Mouse (Mus musculus): Measurements from ENCODE around the gene Exoc2. TPM values are rescaled to one million over a fixed set of nuclear protein-coding genes. Genes with fewer than 3 reads are reported as not detected.

The Exoc2 gene
- polyA plus RNA-seq, 1 experiment from 2014 or later, result 44.1 TPM

GRCm38 (mm10) chr13:30921914-30922313 is 52.0 kb downstream of the Exoc2 start:
- H3K9me3 ChIP-seq, result no peaks in the 10 kb centered on the region
- no peaks in the 10 kb centered on the region for H3K27me3 ChIP-seq
- H3K36me3 ChIP-seq, result peaks cover 11% of the 10 kb centered on the region
- H3K27ac ChIP-seq (replicated peaks), result no peak overlapping the region
- H3K4me2 ChIP-seq, result no peak overlapping the region
- H3K4me3 ChIP-seq, result no peak overlapping the region
- H3K4me1 ChIP-seq (replicated peaks), result no peaks in the 10 kb centered on the region
- H3K9ac ChIP-seq, result no peak overlapping the region
- no peak for ATAC-seq (ENCODE audit: low read depth)
- 89% methylated on average over 4 of the region's 4 CpGs for WGBS

GRCm38 (mm10) chr13:30913757-30914156 is 60.1 kb downstream of the Exoc2 start:
- Histone ChIP-seq H3K4me3 (no peak overlapping the region), H3K4me1 (replicated peaks) (peaks cover 6% of the 10 kb centered on the region), H3K9ac (no peak overlapping the region), H3K4me2 (no peak overlapping the region), H3K36me3 (0 out of 2 replicates have a peak, but pooled peaks cover 10% of the 10 kb centered on the region), H3K27me3 (no peaks in the 10 kb centered on the region), H3K27ac (replicated peaks) (no peak overlapping the region), H3K9me3 (no peaks in the 10 kb centered on the region)
- no peak for ATAC-seq (ENCODE audit: low read depth)

- H3K4me1 ChIP-seq (replicated peaks), result peaks cover 6% of the 10 kb centered on the region
- H3K27ac ChIP-seq (replicated peaks), result 0 out of 2 replicates have a peak overlapping the region, but pooled peaks have one; percentile 6
- H3K4me2 ChIP-seq, result no peak overlapping the region
- H3K4me3 ChIP-seq, result no peak overlapping the region
- 35% methylated on average over 4 of the region's 4 CpGs for WGBS
- ATAC-seq (ENCODE audit: low read depth), result no peak
- H3K9ac ChIP-seq, result no peak overlapping the region
- H3K9me3 ChIP-seq, result no peaks in the 10 kb centered on the region
- 0 out of 2 replicates have a peak, but pooled peaks cover 11% of the 10 kb centered on the region for H3K36me3 ChIP-seq
- H3K27me3 ChIP-seq, result no peaks in the 10 kb centered on the region
These were observed 60.9 kb downstream of the Exoc2 start for GRCm38 (mm10) chr13:30913028-30913427.

- no peak for ATAC-seq (ENCODE audit: low read depth)
- Histone ChIP-seq H3K4me1 (replicated peaks) (peaks cover 6% of the 10 kb centered on the region), H3K36me3 (0 out of 2 replicates have a peak, but pooled peaks cover 11% of the 10 kb centered on the region), H3K4me3 (no peak overlapping the region), H3K27me3 (no peaks in the 10 kb centered on the region), H3K9me3 (no peaks in the 10 kb centered on the region), H3K27ac (replicated peaks) (no peak overlapping the region), H3K9ac (no peak overlapping the region), H3K4me2 (no peak overlapping the region)
- 76% methylated on average over 5 of the region's 5 CpGs for WGBS
These were observed 61.8 kb downstream of the Exoc2 start for GRCm38 (mm10) chr13:30911931-30912625.

- Histone ChIP-seq H3K4me2 (no peak overlapping the region), H3K9ac (no peak overlapping the region), H3K9me3 (no peaks in the 10 kb centered on the region), H3K27ac (replicated peaks) (no peak overlapping the region), H3K4me3 (no peak overlapping the region), H3K4me1 (replicated peaks) (peaks cover 6% of the 10 kb centered on the region), H3K27me3 (no peaks in the 10 kb centered on the region), H3K36me3 (0 out of 2 replicates have a peak, but pooled peaks cover 14% of the 10 kb centered on the region)
- no peak for ATAC-seq (ENCODE audit: low read depth)
- 78% methylated on average over 5 of the region's 5 CpGs for WGBS
These were observed 63.0 kb downstream of the Exoc2 start for GRCm38 (mm10) chr13:30910889-30911288.

GRCm38 (mm10) chr13:30902286-30902685 is 71.6 kb downstream of the Exoc2 start:
- Histone ChIP-seq H3K4me3 (no peak overlapping the region), H3K27ac (replicated peaks) (no peak overlapping the region), H3K9me3 (no peaks in the 10 kb centered on the region), H3K9ac (no peak overlapping the region), H3K27me3 (no peaks in the 10 kb centered on the region), H3K4me1 (replicated peaks) (no peaks in the 10 kb centered on the region), H3K36me3 (peaks cover 34% of the 10 kb centered on the region), H3K4me2 (no peak overlapping the region)
- 54% methylated on average over 2 of the region's 2 CpGs for WGBS
- ATAC-seq (ENCODE audit: low read depth), result no peak

GRCm38 (mm10) chr13:30901387-30902041 is 72.4 kb downstream of the Exoc2 start:
- no peak overlapping the region for H3K4me2 ChIP-seq
- H3K36me3 ChIP-seq, result peaks cover 34% of the 10 kb centered on the region
- H3K27me3 ChIP-seq, result no peaks in the 10 kb centered on the region
- no peak overlapping the region for H3K9ac ChIP-seq
- WGBS, result 90% methylated on average over 7 of the region's 7 CpGs
- ATAC-seq (ENCODE audit: low read depth), result no peak
- no peak overlapping the region for H3K4me3 ChIP-seq
- no peaks in the 10 kb centered on the region for H3K4me1 ChIP-seq (replicated peaks)
- no peaks in the 10 kb centered on the region for H3K9me3 ChIP-seq
- no peak overlapping the region for H3K27ac ChIP-seq (replicated peaks)

GRCm38 (mm10) chr13:30894015-30894634 is 79.8 kb downstream of the Exoc2 start:
- no peak overlapping the region for H3K4me3 ChIP-seq
- no peak for ATAC-seq (ENCODE audit: low read depth)
- H3K9me3 ChIP-seq, result no peaks in the 10 kb centered on the region
- no peaks in the 10 kb centered on the region for H3K4me1 ChIP-seq (replicated peaks)
- H3K27ac ChIP-seq (replicated peaks), result no peak overlapping the region
- H3K36me3 ChIP-seq, result peaks cover 8% of the 10 kb centered on the region
- no peak overlapping the region for H3K4me2 ChIP-seq
- H3K9ac ChIP-seq, result no peak overlapping the region
- H3K27me3 ChIP-seq, result no peaks in the 10 kb centered on the region
- WGBS, result 64% methylated on average over 6 of the region's 6 CpGs

- Histone ChIP-seq H3K4me1 (replicated peaks) (no peaks in the 10 kb centered on the region), H3K9ac (no peak overlapping the region), H3K9me3 (no peaks in the 10 kb centered on the region), H3K36me3 (peaks cover 4% of the 10 kb centered on the region; the same call in 1 of the 2 replicates), H3K27me3 (no peaks in the 10 kb centered on the region), H3K4me2 (no peak overlapping the region), H3K27ac (replicated peaks) (no peak overlapping the region), H3K4me3 (no peak overlapping the region)
- 61% methylated on average over 4 of the region's 4 CpGs for WGBS
- ATAC-seq (ENCODE audit: low read depth), result no peak
These were observed 81.6 kb downstream of the Exoc2 start for GRCm38 (mm10) chr13:30892315-30892714.

- H3K27me3 ChIP-seq, result no peaks in the 10 kb centered on the region
- no peak overlapping the region for H3K4me3 ChIP-seq
- H3K36me3 ChIP-seq, result peaks cover 8% of the 10 kb centered on the region
- ATAC-seq (ENCODE audit: low read depth), result no peak; the same call in 1 of the 2 replicates
- H3K9me3 ChIP-seq, result no peaks in the 10 kb centered on the region
- H3K4me2 ChIP-seq, result no peak overlapping the region
- no peaks in the 10 kb centered on the region for H3K4me1 ChIP-seq (replicated peaks)
- H3K27ac ChIP-seq (replicated peaks), result no peak overlapping the region
- H3K9ac ChIP-seq, result no peak overlapping the region
- 71% methylated on average over 5 of the region's 5 CpGs for WGBS
These were observed 82.7 kb downstream of the Exoc2 start for GRCm38 (mm10) chr13:30891223-30891622.

- Histone ChIP-seq H3K27me3 (no peaks in the 10 kb centered on the region), H3K36me3 (peaks cover 28% of the 10 kb centered on the region), H3K9ac (no peak overlapping the region), H3K4me2 (no peak overlapping the region), H3K4me3 (no peak overlapping the region), H3K4me1 (replicated peaks) (no peaks in the 10 kb centered on the region), H3K27ac (replicated peaks) (no peak overlapping the region), H3K9me3 (no peaks in the 10 kb centered on the region)
- no peak for ATAC-seq (ENCODE audit: low read depth)
- WGBS, result 10% methylated on average over 3 of the region's 3 CpGs
These were observed 85.4 kb downstream of the Exoc2 start for GRCm38 (mm10) chr13:30888480-30888879.

GRCm38 (mm10) chr13:30880310-30880709 is 93.6 kb downstream of the Exoc2 start:
- H3K36me3 ChIP-seq, result peaks cover 44% of the 10 kb centered on the region
- ATAC-seq (ENCODE audit: low read depth), result no peak
- H3K4me1 ChIP-seq (replicated peaks), result no peaks in the 10 kb centered on the region
- no peak overlapping the region for H3K9ac ChIP-seq
- H3K4me3 ChIP-seq, result no peak overlapping the region
- H3K9me3 ChIP-seq, result no peaks in the 10 kb centered on the region
- WGBS, result 87% methylated on average over 5 of the region's 5 CpGs
- no peak overlapping the region for H3K27ac ChIP-seq (replicated peaks)
- no peak overlapping the region for H3K4me2 ChIP-seq
- H3K27me3 ChIP-seq, result no peaks in the 10 kb centered on the region

All from neural tube, embryonic 13.5 days (tissue).